Mouse (Mus musculus) brown adipose tissue, adult 24 weeks (tissue): ENCODE results near the gene Tagap. TPM values are rescaled to one million over a fixed set of nuclear protein-coding genes. Genes with fewer than 3 reads are reported as not detected.

Source experiments
- polyA plus RNA-seq: library from polyadenylated mRNA; stranded (reverse); fragments of >200 nt; gene quantifications from 2 replicates; pipeline ENCODE4 v1.2.4, GENCODE M21; 2012; ENCODE audit not compliant: missing spikeins, insufficient read depth, insufficient read length

Tagap gene
- polyA plus RNA-seq, 1 experiment, result not detected

Other genes with a start within 250 kb of the Tagap start
- 7.0 and 16.9 TPM in 2 replicates for gene Fndc1, start 98.7 kb upstream of the Tagap start, polyA plus RNA-seq
- 112 and 159 TPM in 2 replicates for gene Rsph3a, start 19.6 kb downstream of the Tagap start, polyA plus RNA-seq
- not detected in 2 replicates for gene Gm49673, start 221.8 kb downstream of the Tagap start, polyA plus RNA-seq
- 15.5 and 15.6 TPM in 2 replicates for gene Rnaset2a, start 222.1 kb downstream of the Tagap start, polyA plus RNA-seq
- 6.0 and 13.9 TPM in 2 replicates for gene Fgfr1op, start 239.5 kb downstream of the Tagap start, polyA plus RNA-seq